Mouse (Mus musculus) CH12.LX (cell line): ENCODE results near the gene Gas7. TPM values are rescaled to one million over a fixed set of nuclear protein-coding genes. Genes with fewer than 3 reads are reported as not detected.
A peak's percentile ranks its signal among the peaks of the same experiment; 100 is the strongest.

Experiments
- DNase-seq: peaks from one replicate; pipeline ENCODE4 v3.0.0-alpha.2; 2013; ENCODE audit errors: extremely low read depth
- H3K27ac ChIP-seq: 2 replicates; pipeline ENCODE4 v1.5.1; 2012; ENCODE audit warnings: low read depth, mild to moderate bottlenecking, control low read depth, moderate library complexity; ENCODE audit not compliant: insufficient read depth
- H3K27me3 ChIP-seq: replicated peaks from 2 replicates; pipeline ENCODE3; 2012; ENCODE audit warnings: inconsistent platforms
- H3K36me3 ChIP-seq, 2 experiments: replicated peaks in 1 of 2; 2 replicates each; pipeline versions ENCODE3 to v1.6.1; 2012; ENCODE audit warnings: inconsistent platforms in 1 of 2, low read length in 1 of 2, mild to moderate bottlenecking in 1 of 2, mixed read lengths in 1 of 2, moderate library complexity in 1 of 2; ENCODE audit not compliant: control insufficient read depth in 1 of 2, insufficient read depth in 1 of 2
- H3K4me1 ChIP-seq, 2 experiments: 2 replicates each; pipeline ENCODE4 v1.6.1; 2012; ENCODE audit warnings: inconsistent platforms in 1 of 2, moderate library complexity in 1 of 2; ENCODE audit not compliant: insufficient read depth in 2 of 2, control insufficient read depth in 1 of 2
- H3K4me2 ChIP-seq: 2 replicates; pipeline ENCODE4 v1.6.1; 2012; ENCODE audit warnings: low read depth, mild to moderate bottlenecking, control low read depth; ENCODE audit not compliant: poor library complexity, insufficient read depth, severe bottlenecking
- H3K4me3 ChIP-seq, 3 experiments: fragments of 150-350 bp in 1 of 3; sonication (generic) in 1 of 3; replicated peaks in 1 of 3; 2 replicates each; pipeline versions ENCODE3 to v1.5.1; 2011 to 2012; ENCODE audit warnings: low read depth in 2 of 3, low read length in 2 of 3, mild to moderate bottlenecking in 2 of 3, moderate library complexity in 2 of 3, control low read depth in 1 of 3, improper control_type of control experiment in 1 of 3, inconsistent platforms in 1 of 3, mixed read lengths in 1 of 3; ENCODE audit not compliant: poor library complexity in 1 of 3
- H3K79me2 ChIP-seq: replicated peaks from 2 replicates; pipeline ENCODE4 v1.6.1; 2012; ENCODE audit warnings: mild to moderate bottlenecking, moderate library complexity; ENCODE audit not compliant: control insufficient read depth, poor library complexity, insufficient read depth, severe bottlenecking; ENCODE audit errors: extremely low read depth
- H3K9ac ChIP-seq: 2 replicates; pipeline ENCODE4 v1.6.1; 2012; ENCODE audit warnings: low read depth, mild to moderate bottlenecking, control low read depth, moderate library complexity; ENCODE audit not compliant: insufficient read depth
- H3K9me3 ChIP-seq: replicated peaks from 2 replicates; pipeline ENCODE3; 2012; ENCODE audit warnings: low read length, inconsistent platforms, mixed read lengths
- BHLHE40 ChIP-seq: IDR thresholded peaks from 2 replicates; pipeline ENCODE4 v1.6.1; 2011; ENCODE audit warnings: mild to moderate bottlenecking, low read depth, low read length, improper control_type of control experiment
- CHD1 ChIP-seq: IDR thresholded peaks from 2 replicates; pipeline ENCODE4 v1.6.1; 2012; ENCODE audit warnings: low read depth, low read length, improper control_type of control experiment, inconsistent platforms
- CTCF ChIP-seq, 2 experiments: IDR thresholded peaks in 1 of 2; conservative IDR thresholded peaks in 1 of 2; 2 replicates each; pipeline ENCODE4 v1.5.1; 2011 to 2012; ENCODE audit warnings: low read depth in 2 of 2, low read length in 2 of 2, improper control_type of control experiment in 1 of 2, inconsistent platforms in 1 of 2, mild to moderate bottlenecking in 1 of 2, moderate library complexity in 1 of 2
- E2F4 ChIP-seq: IDR thresholded peaks from 2 replicates; pipeline ENCODE4 v1.6.1; 2011; ENCODE audit warnings: low read depth, low read length, improper control_type of control experiment; ENCODE audit not compliant: insufficient replicate concordance
- ELF1 ChIP-seq: IDR thresholded peaks from 2 replicates; pipeline ENCODE4 v1.6.1; 2014; ENCODE audit warnings: low read depth, mild to moderate bottlenecking, inconsistent platforms, low read length, improper control_type of control experiment
- EP300 ChIP-seq: IDR thresholded peaks from 2 replicates; pipeline ENCODE4 v1.6.1; 2011; ENCODE audit warnings: low read length, improper control_type of control experiment
- GABPA ChIP-seq: IDR thresholded peaks from 2 replicates; pipeline ENCODE4 v1.6.1; 2012; ENCODE audit warnings: low read depth, low read length, improper control_type of control experiment, inconsistent platforms; ENCODE audit not compliant: insufficient replicate concordance
- IRF4 ChIP-seq: IDR thresholded peaks from 2 replicates; pipeline ENCODE4 v1.6.1; 2014; ENCODE audit warnings: low read depth, mild to moderate bottlenecking, inconsistent platforms, low read length, improper control_type of control experiment
- JUN ChIP-seq: IDR thresholded peaks from 2 replicates; pipeline ENCODE4 v1.6.1; 2011; ENCODE audit warnings: low read depth, mild to moderate bottlenecking, low read length, improper control_type of control experiment, moderate library complexity; ENCODE audit not compliant: insufficient read depth
- KAT2A ChIP-seq: IDR thresholded peaks from 2 replicates; pipeline ENCODE4 v1.6.1; 2012; ENCODE audit warnings: low read length, improper control_type of control experiment, inconsistent platforms; ENCODE audit not compliant: insufficient replicate concordance
- MAX ChIP-seq: IDR thresholded peaks from 2 replicates; pipeline ENCODE4 v1.6.1; 2011; ENCODE audit warnings: low read length, improper control_type of control experiment
- MAZ ChIP-seq: IDR thresholded peaks from 2 replicates; pipeline ENCODE4 v1.6.1; 2012; ENCODE audit warnings: low read depth, mild to moderate bottlenecking, inconsistent platforms, low read length, improper control_type of control experiment, moderate library complexity
- MXI1 ChIP-seq: IDR thresholded peaks from 2 replicates; pipeline ENCODE4 v1.6.1; 2011; ENCODE audit warnings: mild to moderate bottlenecking, low read depth, low read length, improper control_type of control experiment
- POLR2A ChIP-seq: IDR thresholded peaks from 2 replicates; pipeline ENCODE4 v1.6.1; 2011; ENCODE audit warnings: low read depth, mild to moderate bottlenecking, improper control_type of control experiment, low read length
- SIN3A ChIP-seq: IDR thresholded peaks from 2 replicates; pipeline ENCODE4 v1.6.1; 2012; ENCODE audit warnings: low read length, improper control_type of control experiment, inconsistent platforms
- SMC3 ChIP-seq: IDR thresholded peaks from 2 replicates; pipeline ENCODE4 v1.6.1; 2011; ENCODE audit warnings: low read depth, low read length, improper control_type of control experiment
- TCF12 ChIP-seq: IDR thresholded peaks from 2 replicates; pipeline ENCODE4 v1.6.1; 2014; ENCODE audit warnings: low read depth, mild to moderate bottlenecking, inconsistent platforms, low read length, improper control_type of control experiment
- ZMIZ1 ChIP-seq: IDR thresholded peaks from 2 replicates; pipeline ENCODE4 v1.6.1; 2012; ENCODE audit warnings: low read depth, mild to moderate bottlenecking, inconsistent platforms, low read length, improper control_type of control experiment
- ZNF384 ChIP-seq: IDR thresholded peaks from 2 replicates; pipeline ENCODE4 v1.6.1; 2012; ENCODE audit warnings: low read depth, low read length, improper control_type of control experiment, inconsistent platforms
- dilution Hi-C: fragments of 300-500 bp; cut with MboI; formaldehyde crosslinking; loops from 2 replicates; pipeline ENCODE4 v1.14.3; 2020; ENCODE audit warnings: low sequenced_read_pairs; ENCODE audit not compliant: extremely low pct_unique_long_range_greater_than_20kb, extremely low pct_ligation_motif_present
- in situ Hi-C: fragments of 300-500 bp; cut with MboI; formaldehyde crosslinking; loops from 3 replicates; pipeline ENCODE4 v1.14.3; 2019; ENCODE audit warnings: low sequenced_read_pairs, low pct_ligation_motif_present, low pct_unique_long_range_greater_than_20kb, mixed read lengths
- polyA plus RNA-seq: library from polyadenylated mRNA; unstranded; fragments of >175 nt; gene quantifications from 2 replicates; pipeline ENCODE4 v1.2.1, GENCODE M21; 2012; ENCODE audit warnings: low read depth; ENCODE audit not compliant: insufficient read length
- total RNA-seq, 2 experiments: library from RNA; depleted of rRNA; stranded (reverse); fragments of 300-350 nt in 1 of 2; fragments of >200 nt in 1 of 2; gene quantifications; 2 replicates each; pipeline ENCODE4 v1.2.3; 2012 to 2014

Gas7 gene
- total and polyA plus RNA-seq, 3 experiments = 7.0 to 20.8 (median 7.0) TPM

DNA sequence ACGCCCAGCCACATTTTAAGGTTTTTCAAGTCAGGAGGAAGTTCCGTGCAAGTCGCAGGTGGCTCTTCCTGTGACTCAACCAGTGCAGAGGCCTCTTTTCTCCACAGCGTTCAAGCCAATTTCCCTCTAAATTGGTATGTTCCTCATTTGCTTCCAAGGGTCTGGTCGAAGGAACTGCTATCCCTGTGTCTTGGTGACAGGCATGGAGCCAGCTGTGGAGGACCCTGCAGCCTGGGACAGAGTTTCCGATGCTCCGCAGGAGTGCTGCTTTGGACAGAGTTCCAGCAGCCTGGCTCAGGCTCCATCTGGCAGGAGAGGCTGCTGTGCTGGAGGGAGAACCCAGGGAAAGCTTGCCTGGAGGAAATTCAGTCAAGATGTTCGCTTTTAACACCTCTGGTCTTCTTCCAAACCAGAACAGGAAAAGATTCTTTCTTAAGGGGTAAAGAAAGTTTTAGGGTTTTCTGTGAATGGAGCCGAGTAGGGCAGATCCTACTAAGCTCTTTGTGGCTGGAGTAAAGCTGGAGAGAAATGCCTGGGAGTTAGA is 27.1 kb downstream of the Gas7 start (continued):
- TF ChIP-seq ZMIZ1 (0 out of 2 replicates have a peak, but pooled peaks have one; percentile 30), E2F4 (no peak), BHLHE40 (peak; percentile 55), GABPA (no peak), POLR2A (0 out of 2 replicates have a peak, but pooled peaks have one; percentile 38), SIN3A (no peak)

GRCm38 (mm10) chr11:67488156-67488555 is 32.9 kb downstream of the Gas7 start:
- TF ChIP-seq MAZ = no peak
- no peak for TF ChIP-seq TCF12
- no peak for TF ChIP-seq IRF4
- TF ChIP-seq MAX = no peak
- TF ChIP-seq SMC3 = no peak
- no peak for TF ChIP-seq JUN
- no peak for TF ChIP-seq CTCF (conservative IDR thresholded peaks at IDR 0.05 in 1 of 2, IDR thresholded peaks at IDR 0.05 in 1 of 2; ENCODE audit: low read depth in 2 of 2, low read length in 2 of 2)
- TF ChIP-seq KAT2A = no peak
- TF ChIP-seq CHD1 = no peak
- no peak for TF ChIP-seq ELF1
- no peak for TF ChIP-seq EP300
- no peak for TF ChIP-seq MXI1
- Histone ChIP-seq H3K4me1 (peaks cover 0 to 12% of the 10 kb centered on the region in 2 experiments; a peak in 2 of 4 replicates), H3K27me3 (no peaks in the 10 kb centered on the region), H3K9me3 (no peaks in the 10 kb centered on the region), H3K4me2 (no peak overlapping the region), H3K36me3 (no peaks in the 10 kb centered on the region), H3K79me2 (no peaks in the 10 kb centered on the region), H3K4me3 (no peak overlapping the region), H3K27ac (no peak overlapping the region), H3K9ac (no peak overlapping the region)
- dilution Hi-C loops (no loop called here), in situ Hi-C loops (no loop called here)
- DNase-seq = no peak

DNA sequence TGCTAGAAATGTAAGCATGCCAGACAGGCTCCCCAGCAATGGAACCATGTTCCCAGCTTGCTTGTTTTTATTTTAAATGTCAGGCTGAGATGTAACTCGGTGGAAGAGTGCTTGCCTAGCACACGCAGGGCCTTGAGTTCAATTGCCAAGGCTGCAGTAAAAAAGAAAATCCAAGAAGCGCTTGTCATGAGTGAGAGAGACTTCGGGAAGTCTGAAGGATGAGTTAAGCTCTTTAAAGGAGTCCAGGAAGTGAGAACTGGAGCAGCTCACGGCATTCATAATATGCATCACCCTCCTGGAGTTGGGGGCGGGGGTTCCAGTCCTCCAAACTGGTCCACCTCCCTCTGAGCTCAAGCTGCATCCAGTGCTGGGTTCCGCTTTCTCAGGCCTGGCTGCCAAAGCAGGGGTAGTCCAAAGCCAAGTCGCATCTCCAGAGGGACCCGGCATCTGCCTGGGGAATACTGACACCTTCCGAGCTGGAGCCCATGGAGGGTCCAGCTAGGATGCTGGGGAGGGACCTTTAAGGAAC is 34.5 kb downstream of the Gas7 start:
- no peak for TF ChIP-seq ZNF384
- H3K79me2 ChIP-seq = no peaks in the 10 kb centered on the region
- dilution Hi-C loops (no loop called here), in situ Hi-C loops (no loop called here)
- no peak overlapping the region for H3K4me2 ChIP-seq
- H3K27ac ChIP-seq = no peak overlapping the region
- H3K9ac ChIP-seq = no peak overlapping the region
- DNase-seq = no peak
- H3K9me3 ChIP-seq = no peaks in the 10 kb centered on the region
- H3K27me3 ChIP-seq = no peaks in the 10 kb centered on the region
- H3K36me3 ChIP-seq = no peaks in the 10 kb centered on the region
- peaks cover 0 to 10% of the 10 kb centered on the region in 2 experiments; a peak in 2 of 4 replicates for H3K4me1 ChIP-seq
- no peak overlapping the region for H3K4me3 ChIP-seq
